Mouse (Mus musculus): ENCODE data around the gene Avpr1b.

DNA sequence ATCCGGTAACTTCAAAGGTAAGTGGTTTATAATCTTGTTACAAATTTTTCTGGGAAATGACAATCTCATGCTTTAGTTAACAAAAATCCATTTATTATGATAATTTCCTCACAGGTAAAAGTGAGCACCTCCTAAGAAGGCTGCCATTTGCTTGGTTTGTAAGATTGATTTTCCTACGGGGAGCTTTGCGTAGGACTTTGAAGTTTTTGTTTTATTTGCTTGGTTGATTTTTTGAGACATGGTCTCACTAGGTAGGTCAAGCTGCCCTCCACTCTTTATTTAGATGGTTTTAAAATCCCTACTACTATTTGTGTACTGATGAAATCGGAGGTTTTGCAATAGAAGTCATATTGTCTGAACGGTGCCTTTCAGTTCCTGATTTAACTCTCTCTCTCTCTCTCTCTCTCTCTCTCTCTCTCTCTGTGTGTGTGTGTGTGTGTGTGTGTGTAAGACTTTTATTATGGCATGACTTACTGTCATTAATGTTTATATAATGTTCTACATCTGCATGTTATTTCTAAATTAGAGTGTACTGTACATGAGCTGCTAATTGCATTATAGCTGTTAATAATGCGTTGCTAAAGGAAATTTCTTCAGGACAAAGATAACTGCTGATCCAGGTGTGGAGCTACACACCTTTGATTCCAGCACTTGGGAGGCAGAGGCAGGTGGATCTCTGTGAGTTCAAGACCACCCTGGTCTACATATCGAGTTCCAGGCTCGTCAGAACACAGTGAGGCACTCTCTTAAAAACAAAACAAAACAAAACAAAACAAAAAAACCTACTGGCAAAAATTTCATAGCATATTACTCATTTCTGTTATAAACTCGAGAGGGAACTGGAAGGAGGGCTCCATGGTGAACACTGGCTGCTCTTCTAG, 39.7 kb downstream of the Avpr1b start:
- TF ChIP-seq CTCF (IDR thresholded peaks at IDR 0.05; ENCODE audit: extremely low read depth, insufficient read length, insufficient replicate concordance, low read depth, low read length) (no peak), POLR2A (IDR thresholded peaks at IDR 0.05; ENCODE audit: low read depth, low read length) (no peak)

Data from small intestine, adult 2 months (tissue).